Mouse (Mus musculus) lung, adult 2 months (tissue): Measurements from ENCODE around the gene Saa4.

Experiments
- CTCF ChIP-seq: fragments of 200-500 bp; IDR thresholded peaks from 2 replicates; pipeline ENCODE4 v1.5.1; 2011; ENCODE audit warnings: mild to moderate bottlenecking, low read length, control low read depth; ENCODE audit not compliant: insufficient read depth
- POLR2A ChIP-seq: fragments of 200-500 bp; IDR thresholded peaks from 2 replicates; pipeline ENCODE4 v1.6.1; 2011; ENCODE audit warnings: low read depth, mild to moderate bottlenecking, control low read depth, low read length, borderline replicate concordance; ENCODE audit errors: extremely low read depth

DNA sequence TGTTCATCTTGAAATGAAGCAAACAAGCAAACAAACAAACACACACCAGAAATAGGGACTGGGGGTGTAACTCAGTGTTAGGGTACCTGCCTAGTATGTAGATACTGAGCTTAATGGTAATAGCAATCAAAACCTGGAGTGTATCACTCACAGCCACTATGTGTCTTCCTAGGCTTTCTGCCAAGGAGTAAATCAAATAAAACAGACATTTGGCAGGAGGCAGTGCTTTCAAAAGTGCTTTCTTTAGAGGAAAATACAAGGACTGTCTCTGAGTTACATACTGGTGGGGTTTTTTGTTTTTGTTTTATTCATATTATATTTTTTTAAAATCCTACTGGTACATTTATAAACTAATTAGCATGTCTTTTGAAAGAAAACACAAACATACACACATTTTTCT lies 35.0 kb upstream of the Saa4 start:
- no peak for TF ChIP-seq CTCF
- no peak for TF ChIP-seq POLR2A
